Mouse (Mus musculus) lung, adult 2 months (tissue): ENCODE results near the gene Ldah. TPM values are rescaled to one million over a fixed set of nuclear protein-coding genes. Genes with fewer than 3 reads are reported as not detected.
"Not testable (repeated sequence)": the region's sequence is repeated elsewhere in the genome, so short reads cannot be mapped to it uniquely, and the experiment has no call there.

Source experiments
- DNase-seq: peaks from one replicate; pipeline ENCODE4 v3.0.0; 2022
- H3K4me1 ChIP-seq: fragments of 200-500 bp; 2 replicates; pipeline ENCODE4 v1.6.1; 2011; ENCODE audit warnings: low read length; ENCODE audit not compliant: control insufficient read depth, insufficient read depth
- H3K4me3 ChIP-seq: fragments of 200-500 bp; replicated peaks from 2 replicates; pipeline ENCODE3; 2011; ENCODE audit warnings: low read depth, mild to moderate bottlenecking, control low read depth, low read length; ENCODE audit errors: extremely low read depth
- CTCF ChIP-seq: fragments of 200-500 bp; IDR thresholded peaks from 2 replicates; pipeline ENCODE4 v1.5.1; 2011; ENCODE audit warnings: mild to moderate bottlenecking, low read length, control low read depth; ENCODE audit not compliant: insufficient read depth
- POLR2A ChIP-seq: fragments of 200-500 bp; IDR thresholded peaks from 2 replicates; pipeline ENCODE4 v1.6.1; 2011; ENCODE audit warnings: low read depth, mild to moderate bottlenecking, control low read depth, low read length, borderline replicate concordance; ENCODE audit errors: extremely low read depth
- WGBS: fragments of 180-500 bp; shearing (Covaris S2); methylation state at CpG from one replicate; pipeline ENCODE4 v1.1.7; 2018; 5-methylcytosine and 5-hydroxymethylcytosine counted together
- polyA plus RNA-seq: library from polyadenylated mRNA; depleted of rRNA; stranded (reverse); fragments of >200 nt; gene quantifications from 2 replicates; pipeline ENCODE4 v1.2.3, GENCODE M21; 2012; rRNA removed

Ldah gene
- 19.6 and 33.1 TPM in 2 replicates for polyA plus RNA-seq

- Histone ChIP-seq H3K4me1 (no peaks in the 10 kb centered on the region), H3K4me3 (peak within 1 kb of the TSS; percentile 85)
- DNase-seq = peak; percentile 89
- TF ChIP-seq POLR2A (peak; percentile 59; the same call in 1 of the 2 replicates), CTCF (peak; percentile 30; the same call in 1 of the 2 replicates)
- WGBS = under 1% methylated on average over 34 of the region's 34 CpGs
Measured at GRCm38 (mm10) chr12:8207978-8208403, at the start of gene Ldah. Gene Ldah (plus strand): TSS chr12:8208107.

GRCm38 (mm10) chr12:8167743-8168142, 40.2 kb upstream of the Ldah start:
- 65% methylated on average over 2 of the region's 2 CpGs for WGBS
- TF ChIP-seq CTCF (no peak), POLR2A (no peak)
- no peaks in the 10 kb centered on the region for H3K4me1 ChIP-seq
- DNase-seq = no peak
- H3K4me3 ChIP-seq = no peak overlapping the region

GRCm38 (mm10) chr12:8180921-8181320, 27.0 kb upstream of the Ldah start:
- Histone ChIP-seq H3K4me3 (no peak overlapping the region), H3K4me1 (no peaks in the 10 kb centered on the region)
- TF ChIP-seq POLR2A (no peak), CTCF (no peak)
- WGBS = 48% methylated on average over 6 of the region's 6 CpGs
- DNase-seq = no peak

GRCm38 (mm10) chr12:8181744-8182143, 26.2 kb upstream of the Ldah start:
- Histone ChIP-seq H3K4me1 (no peaks in the 10 kb centered on the region), H3K4me3 (no peak overlapping the region)
- no peak for DNase-seq
- no peak for TF ChIP-seq POLR2A
- no peak for TF ChIP-seq CTCF

- H3K4me3 ChIP-seq = no peak overlapping the region
- H3K4me1 ChIP-seq = no peaks in the 10 kb centered on the region
- TF ChIP-seq POLR2A = no peak
- no peak for TF ChIP-seq CTCF
- DNase-seq = no peak
Measured at GRCm38 (mm10) chr12:8184518-8184917, 23.4 kb upstream of the Ldah start.

GRCm38 (mm10) chr12:8188161-8188560, 19.7 kb upstream of the Ldah start:
- TF ChIP-seq CTCF (no peak), POLR2A (no peak)
- no peak overlapping the region for H3K4me3 ChIP-seq
- no peak for DNase-seq
- no peaks in the 10 kb centered on the region for H3K4me1 ChIP-seq

GRCm38 (mm10) chr12:8188796-8189535, 18.9 kb upstream of the Ldah start:
- not testable (repeated sequence) for DNase-seq, H3K4me1 ChIP-seq, H3K4me3 ChIP-seq
- 80% methylated on average over 15 of the region's 15 CpGs for WGBS

- 37% methylated on average over 3 of the region's 3 CpGs for WGBS
- no peak for DNase-seq
- H3K4me1 ChIP-seq = no peaks in the 10 kb centered on the region
- TF ChIP-seq CTCF = no peak
- TF ChIP-seq POLR2A = no peak
- no peak overlapping the region for H3K4me3 ChIP-seq
Measured at GRCm38 (mm10) chr12:8189722-8190121, 18.2 kb upstream of the Ldah start.

GRCm38 (mm10) chr12:8205721-8206120, 2.2 kb upstream of the Ldah start:
- no peak for DNase-seq
- TF ChIP-seq POLR2A (no peak), CTCF (no peak)
- Histone ChIP-seq H3K4me3 (no peak overlapping the region), H3K4me1 (no peaks in the 10 kb centered on the region)
- 79% methylated on average over 2 of the region's 2 CpGs for WGBS

GRCm38 (mm10) chr12:8207578-8207977, 329 bp upstream of the Ldah start:
- TF ChIP-seq CTCF (no peak), POLR2A (no peak)
- DNase-seq = no peak
- H3K4me3 ChIP-seq = peak overlapping the region; percentile 85
- 18% methylated on average over 5 of the region's 5 CpGs for WGBS
- H3K4me1 ChIP-seq = no peaks in the 10 kb centered on the region
